Mouse (Mus musculus) kidney, postnatal 0 days (tissue): ENCODE data around the gene Lyl1. TPM values are rescaled to one million over a fixed set of nuclear protein-coding genes. Genes with fewer than 3 reads are reported as not detected.
A peak's percentile ranks its signal among the peaks of the same experiment; 100 is the strongest.

Source experiments
- ATAC-seq: fragments of 200-750 bp; cut with Nextera tagmentation; replicated peaks from 2 replicates; pipeline ENCODE4 v1.8.0; 2017; ENCODE audit warnings: low read depth, moderate number of reproducible peaks, moderate TSS enrichment, moderate library complexity; ENCODE audit not compliant: low FRiP score
- DNase-seq: peaks from one replicate; pipeline ENCODE4 v3.0.0-alpha.2; 2016; ENCODE audit warnings: low spot score
- H3K27ac ChIP-seq: fragments of 300-500 bp; sonication (generic); 2 replicates; pipeline ENCODE4 v1.5.1; 2014; ENCODE audit warnings: mild to moderate bottlenecking
- H3K27me3 ChIP-seq: fragments of 300-500 bp; sonication (generic); 2 replicates; pipeline ENCODE4 v1.6.1; 2014; ENCODE audit warnings: low read length, mixed read lengths; ENCODE audit not compliant: insufficient read depth
- H3K36me3 ChIP-seq: fragments of 300-500 bp; sonication (generic); 2 replicates; pipeline ENCODE4 v1.6.1; 2014; ENCODE audit warnings: low read length, mixed read lengths; ENCODE audit not compliant: insufficient read depth
- H3K4me1 ChIP-seq: fragments of 300-500 bp; sonication (generic); replicated peaks from 2 replicates; pipeline ENCODE4 v1.6.1; 2014; ENCODE audit warnings: antibody characterized with exemption, low read length, mixed read lengths; ENCODE audit not compliant: insufficient read depth
- H3K4me2 ChIP-seq: fragments of 300-500 bp; sonication (generic); 2 replicates; pipeline ENCODE4 v1.6.1; 2014; ENCODE audit warnings: mild to moderate bottlenecking, low read length, moderate library complexity, mixed read lengths
- H3K4me3 ChIP-seq: fragments of 300-500 bp; sonication (generic); replicated peaks from 2 replicates; pipeline ENCODE4 v1.5.1; 2014; ENCODE audit warnings: low read depth, low read length
- H3K9ac ChIP-seq: fragments of 300-500 bp; sonication (generic); 2 replicates; pipeline ENCODE4 v1.6.1; 2014; ENCODE audit warnings: low read depth, low read length
- H3K9me3 ChIP-seq: fragments of 300-500 bp; sonication (generic); replicated peaks from 2 replicates; pipeline ENCODE4 v1.6.1; 2016; ENCODE audit warnings: low read length, inconsistent platforms, mixed read lengths
- CTCF ChIP-seq: IDR thresholded peaks from 2 replicates; pipeline ENCODE4 v1.5.1; 2016; ENCODE audit warnings: antibody characterized with exemption, low read depth, mild to moderate bottlenecking, moderate library complexity
- WGBS: fragments of 180-500 bp; shearing (Covaris S2); extraction: QIAGEN DNeasy Blood & Tissue Kit; methylation state at CpG from one replicate; pipeline ENCODE4 v1.1.7; 2014; 5-methylcytosine and 5-hydroxymethylcytosine counted together
- polyA plus RNA-seq: library from polyadenylated mRNA; unstranded; fragments of >200 nt; fragmentation: Nextera tagmentation; extraction: Ambion mirVana; gene quantifications from 2 replicates; pipeline ENCODE4 v1.2.1, GENCODE M21; 2015

Lyl1 gene
- polyA plus RNA-seq, 1 experiment from 2014 or later: 6.1 TPM

- WGBS: 9% methylated on average over 61 of the region's 61 CpGs
Observed at GRCm38 (mm10) chr8:84704867-84705831, 3.9 kb downstream of the Lyl1 start.

DNA sequence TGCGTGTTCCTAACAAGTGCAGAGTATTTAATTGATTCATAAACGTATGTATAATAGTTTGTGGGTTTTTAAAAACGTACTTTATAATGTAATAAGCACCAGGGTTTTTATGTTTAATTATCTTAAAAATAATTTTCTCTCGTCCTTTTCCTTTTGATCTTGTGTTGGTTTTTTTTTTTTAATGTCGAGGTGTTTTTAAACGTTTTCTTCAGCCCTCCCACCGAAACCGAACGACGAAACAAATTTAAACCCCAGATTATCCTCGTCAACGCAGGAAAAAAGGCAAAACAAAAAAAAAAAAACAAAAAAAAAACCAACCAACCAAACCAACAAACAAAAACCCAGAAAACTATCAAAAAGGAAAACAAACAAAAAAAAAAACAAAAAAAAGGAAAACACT lies 4.7 kb downstream of the Lyl1 start:
- Histone ChIP-seq H3K9me3 (no peaks in the 10 kb centered on the region), H3K27me3 (peaks cover 41% of the 10 kb centered on the region; the same call in 1 of the 2 replicates), H3K4me3 (0 out of 2 replicates have a peak overlapping the region, but pooled peaks have one; percentile 21), H3K4me2 (peak overlapping the region; percentile 48), H3K27ac (no peak overlapping the region), H3K4me1 (peaks cover 37% of the 10 kb centered on the region), H3K9ac (no peak overlapping the region), H3K36me3 (no peaks in the 10 kb centered on the region)
- no peak for TF ChIP-seq CTCF
- ATAC-seq (no peak), DNase-seq (no peak)
- 17% methylated on average over 12 of the region's 12 CpGs for WGBS

More at GRCm38 (mm10) chr8:84704867-84705831, 3.9 kb downstream of the Lyl1 start:
- no peak for TF ChIP-seq CTCF
- Histone ChIP-seq H3K4me3 (peak overlapping the region; percentile 21), H3K4me1 (peaks cover 37% of the 10 kb centered on the region), H3K4me2 (peak overlapping the region; percentile 48), H3K27me3 (peaks cover 41% of the 10 kb centered on the region; the same call in 1 of the 2 replicates), H3K9me3 (no peaks in the 10 kb centered on the region), H3K36me3 (no peaks in the 10 kb centered on the region), H3K9ac (0 out of 2 replicates have a peak overlapping the region, but pooled peaks have one; percentile 23), H3K27ac (no peak overlapping the region)
- ATAC-seq (no peak), DNase-seq (no peak)

- ATAC-seq (no peak), DNase-seq (no peak)
- Histone ChIP-seq H3K4me2 (peak overlapping the region; percentile 45), H3K9me3 (no peaks in the 10 kb centered on the region), H3K4me3 (peak overlapping the region; percentile 14), H3K36me3 (no peaks in the 10 kb centered on the region), H3K4me1 (peaks cover 43% of the 10 kb centered on the region), H3K27ac (peak overlapping the region; percentile 44), H3K9ac (peak overlapping the region; percentile 35), H3K27me3 (peaks cover 38% of the 10 kb centered on the region; the same call in 1 of the 2 replicates)
- 22% methylated on average over 45 of the region's 45 CpGs for WGBS
- no peak for TF ChIP-seq CTCF
Observed at GRCm38 (mm10) chr8:84706610-84707266, 5.5 kb downstream of the Lyl1 start.

DNA sequence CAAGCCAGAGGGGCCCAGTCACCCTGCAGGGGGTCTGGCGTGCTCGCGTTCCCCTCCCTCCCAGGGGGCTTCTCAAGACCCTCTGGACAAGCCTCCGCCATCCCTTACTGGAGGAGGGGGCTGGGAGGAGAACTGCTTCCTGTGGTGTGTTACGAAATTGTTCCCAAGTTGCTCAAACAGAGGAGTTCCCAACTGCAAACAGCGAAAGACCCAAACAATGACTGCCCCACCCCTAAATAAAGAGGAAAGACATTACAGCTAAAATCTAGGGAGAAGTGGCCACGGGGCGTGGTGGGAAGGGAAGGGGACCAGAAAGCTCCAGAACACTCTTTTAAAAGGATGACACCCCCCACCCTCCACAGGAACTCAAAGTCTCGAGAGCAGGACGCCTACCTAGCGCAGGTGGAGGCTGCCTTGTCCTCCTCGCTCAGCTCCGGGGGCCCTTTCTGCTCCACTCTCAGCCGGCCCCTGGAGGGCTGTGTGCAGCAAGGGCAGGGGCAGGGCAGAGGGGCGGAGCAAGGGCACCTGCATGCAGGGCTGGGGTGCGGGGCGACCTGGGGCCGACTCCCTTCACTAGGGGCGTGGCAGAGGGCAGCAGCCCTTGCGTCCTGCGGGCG lies 6.1 kb downstream of the Lyl1 start:
- TF ChIP-seq CTCF: no peak
- Histone ChIP-seq H3K9ac (peak overlapping the region; percentile 35), H3K4me2 (peak overlapping the region; percentile 45), H3K4me3 (peak overlapping the region; percentile 14), H3K27ac (peak overlapping the region; percentile 44), H3K4me1 (peaks cover 49% of the 10 kb centered on the region), H3K9me3 (no peaks in the 10 kb centered on the region), H3K36me3 (no peaks in the 10 kb centered on the region), H3K27me3 (peaks cover 34% of the 10 kb centered on the region; the same call in 1 of the 2 replicates)
- ATAC-seq: 0 out of 2 replicates have a peak, but pooled peaks have one; percentile 6
- DNase-seq: no peak
- 18% methylated on average over 22 of the region's 22 CpGs for WGBS

- ATAC-seq: no peak
- no peak for TF ChIP-seq CTCF
- DNase-seq: no peak
- Histone ChIP-seq H3K36me3 (no peaks in the 10 kb centered on the region), H3K4me2 (peak overlapping the region; percentile 45), H3K27ac (peak overlapping the region; percentile 44), H3K9ac (no peak overlapping the region), H3K27me3 (peaks cover 30% of the 10 kb centered on the region; the same call in 1 of the 2 replicates), H3K9me3 (no peaks in the 10 kb centered on the region), H3K4me3 (peak overlapping the region; percentile 14; the same call in 1 of the 2 replicates), H3K4me1 (peaks cover 56% of the 10 kb centered on the region)
- 28% methylated on average over 15 of the region's 15 CpGs for WGBS
Observed at GRCm38 (mm10) chr8:84708071-84708541, 6.8 kb downstream of the Lyl1 start.
